Mouse (Mus musculus) brain, embryonic 14.5 days (tissue): ENCODE results near the gene Gm5767.

Source experiments
- CTCF ChIP-seq: fragments of 200-500 bp; IDR thresholded peaks from 2 replicates; pipeline ENCODE4 v1.5.1; 2012; ENCODE audit warnings: inconsistent platforms, mild to moderate bottlenecking, moderate library complexity, borderline replicate concordance; ENCODE audit not compliant: insufficient read depth, insufficient read length; ENCODE audit errors: extremely low read depth
- POLR2A ChIP-seq: fragments of 200-500 bp; IDR thresholded peaks from 2 replicates; pipeline ENCODE4 v1.6.1; 2012; ENCODE audit warnings: mild to moderate bottlenecking, inconsistent platforms, borderline replicate concordance; ENCODE audit not compliant: poor library complexity, insufficient read depth, insufficient read length, severe bottlenecking; ENCODE audit errors: extremely low read depth

GRCm38 (mm10) chr16:8672811-8673210 lies 7.8 kb upstream of the Gm5767 start:
- TF ChIP-seq CTCF (no peak), POLR2A (no peak)
